Mouse (Mus musculus): ENCODE results near the gene Gm9821.

Gene Gm9821

GRCm38 (mm10) chr2:91948792-91949241 is 3.3 kb downstream of the Gm9821 start:
- no peak for DNase-seq (ENCODE audit: low read depth)

GRCm38 (mm10) chr2:91949411-91950274 is 4.1 kb downstream of the Gm9821 start:
- no peak for DNase-seq (ENCODE audit: low read depth)

DNA sequence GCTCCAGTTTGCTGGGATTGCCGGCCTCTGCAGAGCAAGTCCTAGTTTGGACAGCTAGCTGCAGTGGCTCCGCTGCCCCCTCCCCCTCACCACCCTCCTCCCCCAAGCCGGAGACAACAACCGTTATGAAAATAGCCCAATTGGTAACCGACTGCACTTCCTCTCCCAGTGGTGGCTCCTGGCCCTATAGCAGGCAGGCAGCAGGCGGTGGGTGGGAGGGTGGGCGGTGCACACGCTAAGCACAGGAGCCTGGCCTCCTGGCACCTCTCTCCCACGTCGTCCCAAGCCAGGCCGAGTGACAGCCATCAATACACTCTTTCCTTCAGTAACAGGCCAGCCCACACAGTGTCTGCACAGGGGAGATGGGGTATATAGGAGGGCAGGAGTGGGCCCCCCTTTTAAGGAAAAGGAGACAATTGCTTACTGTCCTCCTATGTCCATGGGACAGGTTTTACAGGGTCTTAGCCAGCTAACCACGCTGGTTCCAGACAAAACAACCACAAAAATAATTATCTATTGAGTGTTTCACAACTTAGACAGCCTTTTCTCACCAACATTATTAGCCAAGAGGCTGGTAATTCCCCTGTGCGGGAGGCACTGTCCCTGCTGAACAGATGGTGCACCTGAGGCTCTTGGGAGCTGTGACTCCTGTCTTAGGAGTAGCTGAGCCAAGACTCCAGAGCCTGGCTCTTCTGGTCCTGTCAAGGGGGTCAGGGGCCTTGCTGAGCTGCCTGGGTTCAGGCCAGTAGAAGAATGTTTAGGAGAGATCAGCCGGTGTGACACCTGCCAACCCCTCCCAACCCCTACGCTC is 5.0 kb downstream of the Gm9821 start:
- no peak for DNase-seq (ENCODE audit: low read depth)

GRCm38 (mm10) chr2:91953825-91954224 is 8.3 kb downstream of the Gm9821 start:
- DNase-seq (ENCODE audit: low read depth) = no peak

GRCm38 (mm10) chr2:91955121-91955591 is 9.7 kb downstream of the Gm9821 start:
- no peak for DNase-seq (ENCODE audit: low read depth)

GRCm38 (mm10) chr2:91955875-91956274 is 10.4 kb downstream of the Gm9821 start:
- no peak for DNase-seq (ENCODE audit: low read depth)

DNA sequence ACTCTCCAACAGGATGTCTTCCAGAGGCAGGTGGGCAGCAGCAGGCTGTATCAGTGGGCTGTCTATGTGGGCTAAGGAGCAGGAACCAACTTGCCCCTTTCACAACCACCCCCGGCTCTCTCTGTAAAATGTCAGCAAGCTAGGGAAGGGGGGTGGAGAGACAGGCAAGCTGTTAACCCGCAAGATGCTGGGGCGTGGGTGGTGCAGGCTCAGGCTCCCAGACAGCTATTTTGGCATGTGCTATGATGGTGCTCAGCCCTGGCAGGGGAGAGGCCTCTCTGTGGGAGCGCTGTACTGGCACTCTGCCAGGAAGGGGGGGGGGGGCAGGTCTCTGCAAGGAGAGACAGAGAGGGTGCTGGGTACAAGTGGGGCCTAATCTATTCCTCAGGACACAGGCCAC is 11.6 kb downstream of the Gm9821 start:
- DNase-seq (ENCODE audit: low read depth) = no peak

DNA sequence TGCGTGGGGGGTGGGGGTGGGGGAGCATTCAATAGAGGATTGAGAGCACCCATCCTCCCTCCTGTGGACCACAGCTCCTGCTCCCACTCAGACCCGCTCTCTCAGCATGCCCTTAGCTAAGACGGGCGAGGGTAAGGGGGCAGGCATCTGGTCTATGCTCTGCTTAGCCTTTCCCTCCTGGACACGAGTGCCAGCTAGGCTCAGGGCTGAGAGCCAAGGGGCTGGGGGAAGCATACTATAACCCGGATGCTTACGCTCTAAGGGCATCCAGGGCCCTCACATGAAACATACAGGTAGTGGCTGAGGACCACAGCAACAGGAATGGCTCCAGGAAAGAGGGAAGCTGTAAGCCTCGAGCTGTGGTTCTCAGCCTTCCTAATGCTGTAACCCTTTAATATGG is 12.5 kb downstream of the Gm9821 start:
- no peak for DNase-seq (ENCODE audit: low read depth)

DNA sequence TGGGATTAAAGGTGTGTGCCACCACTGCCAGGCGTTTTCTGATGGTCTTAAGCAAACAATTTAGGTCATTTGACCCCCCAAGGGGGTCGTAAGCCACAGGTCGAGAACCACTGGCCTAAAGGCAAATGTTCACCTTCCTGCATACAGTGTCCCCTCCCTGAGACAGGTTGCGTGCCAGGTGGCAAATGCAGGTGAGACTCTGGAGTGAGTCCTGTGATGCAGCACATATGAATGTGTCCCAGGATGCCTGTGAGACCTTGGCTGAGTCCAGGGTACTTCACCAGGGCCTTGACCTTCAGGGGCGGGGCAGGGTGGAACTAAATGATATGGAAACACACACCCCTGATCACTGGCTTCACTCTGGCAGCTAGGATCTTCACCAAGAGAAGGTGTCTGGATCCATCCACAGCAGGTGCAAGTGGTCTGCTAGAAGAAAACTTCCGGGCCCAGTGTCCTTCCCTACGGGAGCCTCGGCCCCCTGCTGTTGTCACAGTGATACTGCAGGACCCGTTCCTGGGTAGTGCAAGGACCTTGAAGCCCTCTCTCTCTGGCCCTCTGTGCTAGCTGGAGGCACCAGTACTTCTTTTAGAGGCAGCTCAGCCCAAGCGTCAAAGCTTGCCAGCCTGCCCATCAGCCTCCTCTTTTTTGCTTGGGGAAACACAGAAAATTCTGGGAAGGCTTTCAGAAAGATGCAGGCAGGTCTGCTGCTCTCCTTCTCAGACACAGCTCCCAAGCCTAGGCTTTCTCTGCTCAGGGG is 13.4 kb downstream of the Gm9821 start:
- DNase-seq (ENCODE audit: low read depth) = no peak

DNA sequence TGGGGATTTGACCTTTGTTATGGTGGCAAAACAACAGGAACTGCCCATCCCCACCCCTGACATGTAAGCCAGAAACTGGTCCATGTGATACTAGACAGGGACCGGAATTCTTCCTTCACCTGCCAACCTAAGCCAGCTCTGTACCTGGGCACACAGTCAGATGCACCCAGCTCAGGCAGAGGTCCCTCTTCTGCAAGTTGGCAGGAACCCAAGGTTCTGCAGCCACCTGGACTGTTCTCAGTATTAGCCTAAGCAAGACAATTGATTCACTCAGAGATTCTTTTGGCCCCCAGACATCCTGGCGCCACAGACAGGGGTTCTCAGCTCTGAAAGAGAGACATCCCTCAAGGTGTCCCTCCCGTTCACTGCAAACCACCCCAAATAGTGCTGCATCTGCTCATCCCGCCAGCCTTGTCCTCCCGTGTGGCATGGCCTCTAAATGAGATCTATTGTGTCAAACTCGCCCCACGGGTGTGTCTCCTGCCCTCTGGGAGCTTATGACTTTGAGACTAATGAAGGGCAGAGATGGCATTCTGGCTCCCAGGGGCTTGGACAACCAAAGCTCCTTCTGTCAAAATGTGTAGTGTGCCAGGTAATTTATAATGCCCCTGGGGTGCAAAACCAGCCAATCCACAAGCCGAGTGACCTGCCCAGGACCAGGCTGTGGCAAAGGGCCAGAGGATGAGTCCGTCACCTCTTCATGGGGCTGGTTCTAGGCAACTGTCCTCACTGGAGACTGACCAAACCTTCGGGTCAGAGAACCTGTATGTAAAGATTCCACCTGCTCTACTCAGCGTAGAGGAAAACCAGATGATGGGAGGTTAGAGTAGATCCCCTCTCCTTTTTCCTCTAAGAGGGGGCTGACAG is 14.3 kb downstream of the Gm9821 start:
- DNase-seq (ENCODE audit: low read depth) = no peak

DNA sequence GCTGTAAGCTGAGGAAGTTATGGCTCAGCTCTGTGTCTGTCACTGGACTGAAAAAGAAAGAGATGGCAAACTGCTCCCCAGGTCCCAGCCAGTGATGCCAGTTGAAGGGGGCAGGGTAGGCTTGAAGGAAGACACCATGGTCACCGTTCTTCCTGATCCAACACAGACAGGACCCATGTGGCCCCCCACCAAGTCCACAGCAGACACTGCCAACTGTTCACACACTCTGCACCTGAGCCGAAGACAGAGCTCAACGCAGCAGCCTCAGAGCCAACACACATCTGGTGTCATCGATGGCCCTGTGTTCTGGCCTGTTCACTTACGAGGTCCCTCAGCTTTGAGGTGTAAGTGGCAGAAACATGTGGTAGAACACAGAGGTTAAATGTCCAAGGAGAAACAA is 15.0 kb downstream of the Gm9821 start:
- DNase-seq (ENCODE audit: low read depth) = no peak

- no peak for DNase-seq (ENCODE audit: low read depth)
Observed at GRCm38 (mm10) chr2:91961901-91962761, 16.6 kb downstream of the Gm9821 start.

DNA sequence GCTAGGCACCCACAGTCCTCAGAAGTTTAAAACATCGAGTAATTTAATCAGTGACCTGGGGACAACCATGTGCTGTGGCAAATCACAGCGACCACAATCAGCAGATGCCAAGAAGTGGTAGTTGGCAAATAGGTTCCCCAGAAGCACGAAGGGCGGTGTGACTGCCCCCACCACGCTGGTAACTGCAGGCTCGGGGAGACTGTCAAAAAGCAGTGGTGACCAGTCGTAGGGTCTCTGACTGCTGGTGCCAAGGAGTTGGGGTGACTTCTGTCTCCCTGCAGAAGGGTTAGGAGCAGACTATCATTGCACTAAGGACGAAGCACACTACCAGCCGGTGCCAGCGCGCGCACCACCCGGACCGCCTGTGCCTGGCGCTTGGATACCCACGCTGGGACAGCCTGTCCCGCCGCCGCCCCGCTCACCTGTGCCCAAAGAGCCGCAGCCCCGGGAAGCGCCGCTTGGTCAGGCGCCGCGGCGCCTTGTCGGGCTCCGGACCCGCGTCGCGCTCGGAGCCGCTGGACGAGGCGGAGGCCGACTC is 17.4 kb downstream of the Gm9821 start:
- no peak for DNase-seq (ENCODE audit: low read depth)

GRCm38 (mm10) chr2:91963443-91963932 is 18.0 kb downstream of the Gm9821 start:
- DNase-seq (ENCODE audit: low read depth) = peak; percentile 80

GRCm38 (mm10) chr2:91964610-91965204 is 19.2 kb downstream of the Gm9821 start:
- DNase-seq (ENCODE audit: low read depth) = no peak

DNA sequence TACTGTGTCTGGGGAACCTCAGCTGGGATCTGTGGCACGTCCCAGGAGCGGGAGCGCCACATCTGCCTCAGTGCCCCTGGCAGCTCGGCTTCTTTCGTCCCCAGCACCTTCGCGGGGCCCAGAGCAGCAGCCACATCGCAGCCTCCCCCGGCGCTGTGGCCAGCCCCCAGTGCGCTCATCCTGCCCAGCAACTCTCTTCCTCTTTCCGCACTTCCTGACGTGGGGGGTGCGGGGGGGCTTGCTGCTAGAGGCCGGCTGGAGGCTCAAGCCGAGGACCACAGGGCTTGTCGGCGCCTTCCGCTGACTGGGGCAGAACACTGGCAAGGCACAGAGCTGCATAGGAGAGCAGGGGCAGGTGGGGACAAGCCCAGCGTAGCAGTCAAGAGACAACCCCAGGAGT is 19.9 kb downstream of the Gm9821 start:
- DNase-seq (ENCODE audit: low read depth) = no peak

GRCm38 (mm10) chr2:91966367-91966766 is 20.9 kb downstream of the Gm9821 start:
- DNase-seq (ENCODE audit: low read depth) = no peak

DNA sequence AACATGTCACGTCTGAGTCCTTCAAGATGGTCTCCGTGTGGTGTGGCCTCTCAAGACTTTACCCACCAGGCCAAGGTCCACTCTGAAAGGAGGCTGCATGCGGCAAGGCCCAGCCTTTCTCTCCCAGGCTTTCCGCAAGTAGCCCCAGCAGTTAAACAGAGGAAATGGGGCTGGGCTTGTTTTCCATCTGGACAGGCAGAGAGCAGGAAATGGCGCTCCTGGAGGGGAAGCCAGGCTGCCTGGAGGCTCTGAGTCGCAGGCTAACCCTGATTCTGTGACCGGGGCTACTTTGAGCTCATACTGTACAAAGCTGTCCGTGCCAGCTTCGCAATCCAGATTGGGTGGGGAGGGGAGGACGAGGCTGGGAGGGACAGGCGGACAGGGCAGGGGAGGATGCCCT is 22.5 kb downstream of the Gm9821 start:
- DNase-seq (ENCODE audit: low read depth) = no peak

All from c-Kit-positive CD71-negative TER-119-negative erythroid progenitor cells, embryonic 14.5 days (primary cell).